Mouse (Mus musculus): ENCODE measurements at regions not wholly inside any gene's neighbourhood (a gene's known extent, or its start where the extent isn't known, plus 50 kb on each side); places are given as distances from the start of the nearest gene placed in this dataset.

GRCm38 (mm10) chr4:97343378-97343777, 160.4 kb upstream of the Gm10192 start:
- ATAC-seq (ENCODE audit: low FRiP score) (no peak), DNase-seq (ENCODE audit: low spot score) (no peak)
- H3K4me3 ChIP-seq (replicated peaks; ENCODE audit: low read length): no peak overlapping the region
- no peak overlapping the region for H3K9ac ChIP-seq
- no peaks in the 10 kb centered on the region for H3K4me1 ChIP-seq (replicated peaks; ENCODE audit: control insufficient read depth, insufficient read depth, low read length)
- H3K27ac ChIP-seq: no peak overlapping the region
- 87% methylated on average over 1 of the region's 1 CpGs for WGBS
- no peaks in the 10 kb centered on the region for H3K27me3 ChIP-seq (ENCODE audit: control insufficient read depth, insufficient read depth, low read length)
- no peak overlapping the region for H3K4me2 ChIP-seq (replicated peaks)
- H3K36me3 ChIP-seq (replicated peaks; ENCODE audit: control insufficient read depth, insufficient read depth): no peaks in the 10 kb centered on the region
- no peaks in the 10 kb centered on the region for H3K9me3 ChIP-seq (ENCODE audit: control insufficient read depth, low read length)
